Mouse (Mus musculus) G1E (cell line): ENCODE data around the gene Hnrnpul2.

Source experiments
- CTCF ChIP-seq: IDR thresholded peaks from 2 replicates; pipeline ENCODE4 v1.5.1; 2012; ENCODE audit warnings: low read depth, low read length, inconsistent platforms, mixed read lengths
- GATA1 ChIP-seq: IDR thresholded peaks from 2 replicates; pipeline ENCODE4 v1.6.1; 2012; ENCODE audit warnings: borderline replicate concordance, low read length, inconsistent platforms, mixed read lengths

- TF ChIP-seq GATA1, result no peak
- no peak for TF ChIP-seq CTCF
These were observed 2.9 kb downstream of the Hnrnpul2 start for GRCm38 (mm10) chr19:8822696-8823095.
